Mouse (Mus musculus) neural tube, embryonic 12.5 days (tissue): Measurements from ENCODE around the gene Glyr1. TPM values are rescaled to one million over a fixed set of nuclear protein-coding genes. Genes with fewer than 3 reads are reported as not detected.

Source experiments
- ATAC-seq: fragments of 200-750 bp; cut with Nextera tagmentation; 2 replicates; pipeline ENCODE4 v1.8.0; 2017; ENCODE audit warnings: low read depth, mild to moderate bottlenecking, moderate TSS enrichment, moderate library complexity; ENCODE audit not compliant: low FRiP score
- H3K27ac ChIP-seq: fragments of 300-500 bp; sonication (generic); 2 replicates; pipeline ENCODE4 v1.5.1; 2016
- H3K27me3 ChIP-seq: fragments of 300-500 bp; sonication (generic); replicated peaks from 2 replicates; pipeline ENCODE4 v1.6.1; 2016; ENCODE audit warnings: mild to moderate bottlenecking
- H3K36me3 ChIP-seq: fragments of 300-500 bp; sonication (generic); 2 replicates; pipeline ENCODE4 v1.6.1; 2016; ENCODE audit warnings: mild to moderate bottlenecking
- H3K4me1 ChIP-seq: fragments of 300-500 bp; sonication (generic); 2 replicates; pipeline ENCODE4 v1.6.1; 2016
- H3K4me2 ChIP-seq: fragments of 300-500 bp; sonication (generic); replicated peaks from 2 replicates; pipeline ENCODE4 v1.6.1; 2016; ENCODE audit warnings: mild to moderate bottlenecking
- H3K4me3 ChIP-seq: fragments of 300-500 bp; sonication (generic); 2 replicates; pipeline ENCODE4 v1.5.1; 2016
- H3K9ac ChIP-seq: fragments of 300-500 bp; sonication (generic); 2 replicates; pipeline ENCODE4 v1.6.1; 2016; ENCODE audit warnings: mild to moderate bottlenecking
- H3K9me3 ChIP-seq: fragments of 300-500 bp; sonication (generic); 2 replicates; pipeline ENCODE4 v1.6.1; 2016; ENCODE audit warnings: mild to moderate bottlenecking
- WGBS: fragments of 180-500 bp; shearing (Covaris S2); methylation state at CpG from one replicate; pipeline ENCODE4 v1.1.7; 2016; 5-methylcytosine and 5-hydroxymethylcytosine counted together
- polyA plus RNA-seq: library from polyadenylated mRNA; unstranded; fragments of >200 nt; fragmentation: Nextera tagmentation; extraction: Ambion mirVana; gene quantifications from 2 replicates; pipeline ENCODE4 v1.2.1, GENCODE M21; 2016

Gene Glyr1
- polyA plus RNA-seq, 1 experiment from 2014 or later: 234 TPM

GRCm38 (mm10) chr16:5008076-5008475 lies 41.6 kb downstream of the Glyr1 start:
- no peaks in the 10 kb centered on the region for H3K27me3 ChIP-seq
- H3K4me3 ChIP-seq: no peak overlapping the region
- H3K36me3 ChIP-seq: peaks cover 12% of the 10 kb centered on the region
- no peaks in the 10 kb centered on the region for H3K9me3 ChIP-seq
- no peak for ATAC-seq
- no peak overlapping the region for H3K9ac ChIP-seq
- no peak overlapping the region for H3K4me2 ChIP-seq
- no peak overlapping the region for H3K27ac ChIP-seq
- 86% methylated on average over 12 of the region's 12 CpGs for WGBS
- peaks cover 14% of the 10 kb centered on the region for H3K4me1 ChIP-seq

GRCm38 (mm10) chr16:5007492-5007891 lies 42.2 kb downstream of the Glyr1 start:
- peaks cover 8% of the 10 kb centered on the region for H3K4me1 ChIP-seq
- 50% methylated on average over 6 of the region's 6 CpGs for WGBS
- no peaks in the 10 kb centered on the region for H3K27me3 ChIP-seq
- no peak overlapping the region for H3K4me2 ChIP-seq
- H3K9me3 ChIP-seq: no peaks in the 10 kb centered on the region
- H3K9ac ChIP-seq: no peak overlapping the region
- no peak overlapping the region for H3K4me3 ChIP-seq
- no peak overlapping the region for H3K27ac ChIP-seq
- peaks cover 12% of the 10 kb centered on the region for H3K36me3 ChIP-seq
- no peak for ATAC-seq

DNA sequence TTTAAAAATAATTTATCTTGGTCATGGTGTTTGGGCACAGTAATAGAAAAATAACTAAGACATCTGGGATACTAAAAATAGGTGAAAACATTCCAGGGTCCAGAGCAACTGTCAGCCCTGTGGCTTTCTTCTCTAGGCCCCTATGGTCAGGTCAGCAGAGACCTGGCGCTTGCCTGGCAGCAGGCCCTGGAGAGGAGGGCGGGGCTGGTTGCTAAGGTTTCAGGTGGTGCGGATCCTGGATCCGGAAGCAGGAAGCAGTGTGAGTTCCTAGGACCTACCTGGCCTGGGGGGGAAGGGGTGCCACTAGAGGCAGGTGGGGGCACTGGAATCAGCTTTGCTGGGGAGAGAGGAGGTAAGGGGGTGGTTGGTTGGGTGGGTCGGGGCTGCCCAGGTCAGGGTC lies 42.6 kb downstream of the Glyr1 start, which contains the start of gene Smim22:
TSS of gene Smim22 (plus strand) at position 222 of the 400 bp plus-strand sequence.
- Histone ChIP-seq H3K9ac (no peak within 1 kb of the TSS), H3K36me3 (peaks cover 12% of the 10 kb centered on the region), H3K4me1 (peaks cover 4% of the 10 kb centered on the region), H3K27me3 (no peaks in the 10 kb centered on the region), H3K27ac (no peak within 1 kb of the TSS), H3K9me3 (no peaks in the 10 kb centered on the region), H3K4me2 (no peak within 1 kb of the TSS), H3K4me3 (no peak within 1 kb of the TSS)
- WGBS: 53% methylated on average over 5 of the region's 5 CpGs
- ATAC-seq: no peak

- no peak for ATAC-seq
- Histone ChIP-seq H3K4me3 (no peak overlapping the region), H3K9ac (no peak overlapping the region), H3K27ac (no peak overlapping the region), H3K36me3 (no peaks in the 10 kb centered on the region), H3K27me3 (no peaks in the 10 kb centered on the region), H3K4me2 (no peak overlapping the region), H3K4me1 (no peaks in the 10 kb centered on the region), H3K9me3 (no peaks in the 10 kb centered on the region)
- WGBS: 71% methylated on average over 3 of the region's 3 CpGs
These were observed 49.1 kb downstream of the Glyr1 start for GRCm38 (mm10) chr16:5000611-5001010.

- Histone ChIP-seq H3K4me1 (no peaks in the 10 kb centered on the region), H3K9me3 (no peaks in the 10 kb centered on the region), H3K27me3 (no peaks in the 10 kb centered on the region), H3K4me3 (no peak overlapping the region), H3K9ac (no peak overlapping the region), H3K36me3 (no peaks in the 10 kb centered on the region), H3K4me2 (no peak overlapping the region), H3K27ac (no peak overlapping the region)
- WGBS: 71% methylated on average over 1 of the region's 1 CpGs
- no peak for ATAC-seq
These were observed 50.7 kb downstream of the Glyr1 start for GRCm38 (mm10) chr16:4998984-4999383.

GRCm38 (mm10) chr16:4997553-4997952 lies 52.1 kb downstream of the Glyr1 start, which contains the start of gene Sept12:
Gene Sept12 (minus strand): TSS chr16:4997852.
- no peak within 1 kb of the TSS for H3K4me3 ChIP-seq
- no peak for ATAC-seq
- no peaks in the 10 kb centered on the region for H3K27me3 ChIP-seq
- no peak within 1 kb of the TSS for H3K9ac ChIP-seq
- 65% methylated on average over 3 of the region's 3 CpGs for WGBS
- no peaks in the 10 kb centered on the region for H3K4me1 ChIP-seq
- H3K27ac ChIP-seq: no peak within 1 kb of the TSS
- no peaks in the 10 kb centered on the region for H3K36me3 ChIP-seq
- H3K9me3 ChIP-seq: no peaks in the 10 kb centered on the region
- no peak within 1 kb of the TSS for H3K4me2 ChIP-seq

DNA sequence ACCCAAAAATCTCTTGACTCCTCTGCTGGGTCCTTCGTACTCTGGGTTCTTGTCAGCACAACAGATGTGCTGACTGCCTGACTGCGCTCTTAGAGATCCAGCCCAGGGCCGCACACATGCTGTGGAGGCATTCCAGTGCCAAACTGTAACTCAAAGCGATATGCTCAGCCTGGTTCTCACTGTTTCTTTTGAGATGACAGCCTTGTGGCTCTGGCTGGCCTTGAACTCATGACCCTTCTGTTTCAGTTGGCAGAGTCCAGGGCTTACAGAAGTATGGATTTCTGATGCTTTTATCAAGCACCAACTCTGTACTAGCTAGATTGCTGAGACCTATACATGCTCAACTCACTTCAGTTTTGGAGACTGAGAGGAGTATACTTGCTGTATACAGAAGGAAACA lies 56.4 kb downstream of the Glyr1 start:
- no peak for ATAC-seq
- 84% methylated on average over 4 of the region's 4 CpGs for WGBS
- Histone ChIP-seq H3K9ac (no peak overlapping the region), H3K36me3 (no peaks in the 10 kb centered on the region), H3K27me3 (no peaks in the 10 kb centered on the region), H3K4me2 (no peak overlapping the region), H3K27ac (no peak overlapping the region), H3K4me3 (no peak overlapping the region), H3K4me1 (no peaks in the 10 kb centered on the region), H3K9me3 (no peaks in the 10 kb centered on the region)

GRCm38 (mm10) chr16:4984717-4985116 lies 64.9 kb downstream of the Glyr1 start:
- ATAC-seq: no peak
- no peaks in the 10 kb centered on the region for H3K27me3 ChIP-seq
- H3K36me3 ChIP-seq: no peaks in the 10 kb centered on the region
- WGBS: 94% methylated on average over 12 of the region's 12 CpGs
- no peak overlapping the region for H3K4me2 ChIP-seq
- H3K9ac ChIP-seq: no peak overlapping the region
- no peaks in the 10 kb centered on the region for H3K9me3 ChIP-seq
- no peak overlapping the region for H3K4me3 ChIP-seq
- H3K4me1 ChIP-seq: no peaks in the 10 kb centered on the region
- no peak overlapping the region for H3K27ac ChIP-seq

GRCm38 (mm10) chr16:4979755-4980380 lies 69.8 kb downstream of the Glyr1 start:
- no peak overlapping the region for H3K9ac ChIP-seq
- 70% methylated on average over 4 of the region's 4 CpGs for WGBS
- no peak overlapping the region for H3K4me2 ChIP-seq
- no peak overlapping the region for H3K27ac ChIP-seq
- no peaks in the 10 kb centered on the region for H3K9me3 ChIP-seq
- no peak overlapping the region for H3K4me3 ChIP-seq
- no peaks in the 10 kb centered on the region for H3K36me3 ChIP-seq
- H3K27me3 ChIP-seq: no peaks in the 10 kb centered on the region
- no peaks in the 10 kb centered on the region for H3K4me1 ChIP-seq
- no peak for ATAC-seq

DNA sequence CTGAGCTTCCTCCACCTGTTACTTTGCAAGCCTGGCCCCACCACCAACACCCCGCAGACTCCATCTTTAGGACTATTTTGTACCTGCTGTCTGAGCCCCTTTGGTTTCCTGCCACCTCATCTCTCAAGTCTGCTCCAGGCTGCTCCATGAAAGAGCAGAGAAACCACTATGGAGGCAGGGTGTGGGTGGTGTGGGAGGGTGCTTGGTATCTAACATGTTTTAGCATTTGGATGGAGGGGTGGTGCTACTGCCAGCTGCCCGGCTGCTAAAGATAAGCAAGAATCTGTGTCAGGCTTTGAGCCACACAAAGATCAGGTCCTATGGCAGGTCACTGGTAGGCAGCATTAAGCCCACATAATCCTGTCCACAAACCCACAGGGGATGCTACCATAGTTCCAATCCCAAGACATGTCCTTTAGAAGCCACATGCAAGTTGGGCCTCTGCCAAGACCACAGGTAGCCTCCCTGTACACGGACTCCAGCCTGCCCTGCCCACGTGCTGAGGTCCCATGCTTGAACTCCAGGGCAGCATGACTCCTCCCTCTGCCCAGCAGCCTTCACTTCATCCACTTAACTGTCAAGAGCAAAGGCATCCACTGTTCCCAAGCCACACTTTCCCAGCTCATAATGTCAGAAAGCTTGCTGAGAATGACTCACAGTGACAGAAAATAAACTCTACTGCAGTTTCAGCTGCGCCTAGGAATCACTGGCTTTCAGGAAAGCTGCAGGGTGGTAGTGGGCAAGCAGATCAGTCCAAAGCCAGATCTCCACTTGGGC lies 71.2 kb downstream of the Glyr1 start:
- no peaks in the 10 kb centered on the region for H3K4me1 ChIP-seq
- H3K27me3 ChIP-seq: no peaks in the 10 kb centered on the region
- ATAC-seq: no peak
- WGBS: 71% methylated on average over 5 of the region's 5 CpGs
- H3K36me3 ChIP-seq: no peaks in the 10 kb centered on the region
- no peak overlapping the region for H3K9ac ChIP-seq
- H3K4me3 ChIP-seq: no peak overlapping the region
- no peak overlapping the region for H3K4me2 ChIP-seq
- H3K9me3 ChIP-seq: no peaks in the 10 kb centered on the region
- no peak overlapping the region for H3K27ac ChIP-seq

DNA sequence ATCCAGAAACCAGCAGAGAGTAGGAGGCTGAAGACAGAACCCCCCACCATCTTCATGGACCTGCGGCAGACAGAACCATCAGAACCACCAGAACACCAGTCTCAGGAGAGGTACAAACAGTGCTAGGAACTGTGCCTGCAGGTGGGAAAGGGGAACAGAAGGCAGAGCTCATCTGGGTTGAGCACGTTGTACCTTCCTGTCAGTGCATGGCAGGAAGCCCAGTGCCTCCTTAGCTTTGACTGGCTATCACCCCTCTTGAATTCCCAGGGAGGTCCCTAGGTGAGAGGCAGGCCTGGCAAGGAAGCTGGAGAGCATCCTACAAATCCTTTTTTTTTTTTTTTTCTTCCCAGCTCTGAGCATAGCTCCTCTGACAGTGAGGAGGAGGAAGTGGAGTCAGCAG lies 73.5 kb downstream of the Glyr1 start:
- Histone ChIP-seq H3K27me3 (no peaks in the 10 kb centered on the region), H3K9me3 (no peaks in the 10 kb centered on the region), H3K4me2 (no peak overlapping the region), H3K36me3 (no peaks in the 10 kb centered on the region; the same call in 1 of the 2 replicates), H3K4me1 (no peaks in the 10 kb centered on the region), H3K9ac (no peak overlapping the region), H3K27ac (no peak overlapping the region), H3K4me3 (no peak overlapping the region)
- 81% methylated on average over 2 of the region's 2 CpGs for WGBS
- no peak for ATAC-seq

- no peak for ATAC-seq
- Histone ChIP-seq H3K27ac (no peak overlapping the region), H3K9me3 (no peaks in the 10 kb centered on the region), H3K4me2 (no peak overlapping the region), H3K9ac (no peak overlapping the region), H3K4me1 (no peaks in the 10 kb centered on the region), H3K36me3 (no peaks in the 10 kb centered on the region; the same call in 1 of the 2 replicates), H3K4me3 (no peak overlapping the region), H3K27me3 (no peaks in the 10 kb centered on the region)
- 85% methylated on average over 5 of the region's 5 CpGs for WGBS
These were observed 75.1 kb downstream of the Glyr1 start for GRCm38 (mm10) chr16:4974521-4974920.
